Mouse (Mus musculus) forebrain, embryonic 15.5 days (tissue): ENCODE data around the gene Ryk. TPM values are rescaled to one million over a fixed set of nuclear protein-coding genes. Genes with fewer than 3 reads are reported as not detected.
A peak's percentile ranks its signal among the peaks of the same experiment; 100 is the strongest.

Experiments used
- ATAC-seq: fragments of 200-750 bp; cut with Nextera tagmentation; replicated peaks from 2 replicates; pipeline ENCODE4 v1.8.0; 2017; ENCODE audit warnings: mild to moderate bottlenecking, moderate TSS enrichment, moderate library complexity
- H3K27ac ChIP-seq: fragments of 300-500 bp; sonication (generic); replicated peaks from 2 replicates; pipeline ENCODE4 v1.5.1; 2015; ENCODE audit warnings: mild to moderate bottlenecking, inconsistent platforms
- H3K27me3 ChIP-seq: fragments of 300-500 bp; sonication (generic); 2 replicates; pipeline ENCODE4 v1.6.1; 2015; ENCODE audit warnings: inconsistent platforms
- H3K36me3 ChIP-seq: fragments of 300-500 bp; sonication (generic); 2 replicates; pipeline ENCODE4 v1.6.1; 2015; ENCODE audit warnings: mild to moderate bottlenecking, inconsistent platforms
- H3K4me1 ChIP-seq: fragments of 300-500 bp; sonication (generic); 2 replicates; pipeline ENCODE4 v1.6.1; 2015; ENCODE audit warnings: inconsistent platforms
- H3K4me2 ChIP-seq: fragments of 300-500 bp; sonication (generic); replicated peaks from 2 replicates; pipeline ENCODE4 v1.6.1; 2015; ENCODE audit warnings: mild to moderate bottlenecking, inconsistent platforms
- H3K4me3 ChIP-seq: fragments of 300-500 bp; sonication (generic); 2 replicates; pipeline ENCODE4 v1.5.1; 2015; ENCODE audit warnings: mild to moderate bottlenecking, inconsistent platforms
- H3K9ac ChIP-seq: fragments of 300-500 bp; sonication (generic); replicated peaks from 2 replicates; pipeline ENCODE4 v1.6.1; 2015; ENCODE audit warnings: mild to moderate bottlenecking, inconsistent platforms
- H3K9me3 ChIP-seq: fragments of 300-500 bp; sonication (generic); 2 replicates; pipeline ENCODE4 v1.6.1; 2016; ENCODE audit warnings: inconsistent platforms
- WGBS: fragments of 180-500 bp; shearing (Covaris S2); methylation state at CpG from one replicate; pipeline ENCODE4 v1.1.7; 2015; ENCODE audit warnings: mixed read lengths; 5-methylcytosine and 5-hydroxymethylcytosine counted together
- polyA plus RNA-seq: library from polyadenylated mRNA; unstranded; fragments of >200 nt; fragmentation: Nextera tagmentation; extraction: Ambion mirVana; gene quantifications from 2 replicates; pipeline ENCODE4 v1.2.1, GENCODE M21; 2015

Ryk gene
- polyA plus RNA-seq, 1 experiment from 2014 or later: 13.9 TPM

GRCm38 (mm10) chr9:102860802-102861469 lies 26.2 kb downstream of the Ryk start:
- WGBS: 71% methylated on average over 7 of the region's 7 CpGs
- H3K27me3 ChIP-seq: no peaks in the 10 kb centered on the region
- H3K4me3 ChIP-seq: no peak overlapping the region
- no peaks in the 10 kb centered on the region for H3K36me3 ChIP-seq
- H3K27ac ChIP-seq: no peak overlapping the region
- H3K9ac ChIP-seq: no peak overlapping the region
- no peak overlapping the region for H3K4me2 ChIP-seq
- H3K9me3 ChIP-seq: no peaks in the 10 kb centered on the region
- ATAC-seq: no peak
- H3K4me1 ChIP-seq: peaks cover 38% of the 10 kb centered on the region

GRCm38 (mm10) chr9:102861789-102862188 lies 27.1 kb downstream of the Ryk start:
- Histone ChIP-seq H3K4me3 (no peak overlapping the region), H3K36me3 (no peaks in the 10 kb centered on the region), H3K4me2 (no peak overlapping the region), H3K9me3 (no peaks in the 10 kb centered on the region), H3K9ac (no peak overlapping the region), H3K27me3 (no peaks in the 10 kb centered on the region), H3K27ac (no peak overlapping the region), H3K4me1 (peaks cover 38% of the 10 kb centered on the region)
- ATAC-seq: no peak
- 86% methylated on average over 7 of the region's 7 CpGs for WGBS

GRCm38 (mm10) chr9:102862260-102862659 lies 27.5 kb downstream of the Ryk start:
- H3K9ac ChIP-seq: no peak overlapping the region
- no peak overlapping the region for H3K4me3 ChIP-seq
- H3K4me1 ChIP-seq: peaks cover 38% of the 10 kb centered on the region
- WGBS: 71% methylated on average over 3 of the region's 3 CpGs
- H3K9me3 ChIP-seq: no peaks in the 10 kb centered on the region
- H3K4me2 ChIP-seq: no peak overlapping the region
- H3K36me3 ChIP-seq: no peaks in the 10 kb centered on the region
- no peak for ATAC-seq
- H3K27ac ChIP-seq: no peak overlapping the region
- no peaks in the 10 kb centered on the region for H3K27me3 ChIP-seq

GRCm38 (mm10) chr9:102863876-102864545 lies 29.3 kb downstream of the Ryk start:
- H3K4me1 ChIP-seq: peaks cover 42% of the 10 kb centered on the region
- peak overlapping the region; percentile 53 for H3K27ac ChIP-seq
- H3K9me3 ChIP-seq: no peaks in the 10 kb centered on the region
- WGBS: 16% methylated on average over 14 of the region's 14 CpGs
- no peak overlapping the region for H3K9ac ChIP-seq
- H3K27me3 ChIP-seq: no peaks in the 10 kb centered on the region
- H3K36me3 ChIP-seq: peaks cover 7% of the 10 kb centered on the region
- ATAC-seq: peak; percentile 55; the same call in 1 of the 2 replicates
- H3K4me3 ChIP-seq: no peak overlapping the region
- H3K4me2 ChIP-seq: no peak overlapping the region

- Histone ChIP-seq H3K9me3 (no peaks in the 10 kb centered on the region), H3K4me2 (no peak overlapping the region), H3K27ac (no peak overlapping the region), H3K9ac (no peak overlapping the region), H3K4me1 (peaks cover 42% of the 10 kb centered on the region), H3K27me3 (no peaks in the 10 kb centered on the region), H3K4me3 (no peak overlapping the region), H3K36me3 (peaks cover 7% of the 10 kb centered on the region)
- no peak for ATAC-seq
- 43% methylated on average over 8 of the region's 8 CpGs for WGBS
Measured at GRCm38 (mm10) chr9:102864931-102865330, 30.2 kb downstream of the Ryk start.

- 81% methylated on average over 12 of the region's 12 CpGs for WGBS
- Histone ChIP-seq H3K27me3 (no peaks in the 10 kb centered on the region), H3K27ac (no peak overlapping the region), H3K4me1 (peaks cover 37% of the 10 kb centered on the region), H3K4me2 (no peak overlapping the region), H3K36me3 (peaks cover 11% of the 10 kb centered on the region), H3K9ac (no peak overlapping the region), H3K4me3 (no peak overlapping the region), H3K9me3 (no peaks in the 10 kb centered on the region)
- ATAC-seq: 0 out of 2 replicates have a peak, but pooled peaks have one; percentile 37
Measured at GRCm38 (mm10) chr9:102865946-102866737, 31.4 kb downstream of the Ryk start.

GRCm38 (mm10) chr9:102866893-102867292 lies 32.2 kb downstream of the Ryk start:
- Histone ChIP-seq H3K36me3 (peaks cover 18% of the 10 kb centered on the region), H3K4me1 (peaks cover 31% of the 10 kb centered on the region), H3K4me2 (no peak overlapping the region), H3K27ac (no peak overlapping the region), H3K9me3 (no peaks in the 10 kb centered on the region), H3K4me3 (no peak overlapping the region), H3K27me3 (no peaks in the 10 kb centered on the region), H3K9ac (no peak overlapping the region)
- peak; percentile 24; the same call in 1 of the 2 replicates for ATAC-seq
- 14% methylated on average over 4 of the region's 4 CpGs for WGBS

GRCm38 (mm10) chr9:102867516-102867915 lies 32.8 kb downstream of the Ryk start:
- WGBS: 88% methylated on average over 4 of the region's 4 CpGs
- no peak overlapping the region for H3K9ac ChIP-seq
- H3K27ac ChIP-seq: no peak overlapping the region
- H3K9me3 ChIP-seq: no peaks in the 10 kb centered on the region
- ATAC-seq: no peak
- H3K27me3 ChIP-seq: no peaks in the 10 kb centered on the region
- H3K4me1 ChIP-seq: peaks cover 29% of the 10 kb centered on the region
- no peak overlapping the region for H3K4me3 ChIP-seq
- H3K36me3 ChIP-seq: peaks cover 24% of the 10 kb centered on the region
- H3K4me2 ChIP-seq: no peak overlapping the region

- H3K9ac ChIP-seq: no peak overlapping the region
- peaks cover 25% of the 10 kb centered on the region for H3K4me1 ChIP-seq
- no peaks in the 10 kb centered on the region for H3K27me3 ChIP-seq
- ATAC-seq: no peak
- H3K4me2 ChIP-seq: no peak overlapping the region
- H3K4me3 ChIP-seq: no peak overlapping the region
- 82% methylated on average over 7 of the region's 7 CpGs for WGBS
- H3K27ac ChIP-seq: no peak overlapping the region
- H3K9me3 ChIP-seq: no peaks in the 10 kb centered on the region
- H3K36me3 ChIP-seq: peaks cover 27% of the 10 kb centered on the region
Measured at GRCm38 (mm10) chr9:102868451-102868850, 33.7 kb downstream of the Ryk start.

GRCm38 (mm10) chr9:102876054-102876690 lies 41.5 kb downstream of the Ryk start:
- Histone ChIP-seq H3K27me3 (no peaks in the 10 kb centered on the region), H3K9ac (no peak overlapping the region), H3K4me3 (no peak overlapping the region), H3K4me1 (no peaks in the 10 kb centered on the region), H3K9me3 (no peaks in the 10 kb centered on the region), H3K4me2 (no peak overlapping the region), H3K27ac (no peak overlapping the region), H3K36me3 (peaks cover 44% of the 10 kb centered on the region)
- 92% methylated on average over 7 of the region's 7 CpGs for WGBS
- ATAC-seq: no peak

- Histone ChIP-seq H3K27me3 (no peaks in the 10 kb centered on the region), H3K9ac (no peak overlapping the region), H3K4me1 (no peaks in the 10 kb centered on the region), H3K4me3 (no peak overlapping the region), H3K4me2 (no peak overlapping the region), H3K36me3 (peaks cover 28% of the 10 kb centered on the region; the same call in 1 of the 2 replicates), H3K27ac (no peak overlapping the region), H3K9me3 (no peaks in the 10 kb centered on the region)
- WGBS: 67% methylated on average over 9 of the region's 9 CpGs
- ATAC-seq: no peak
Measured at GRCm38 (mm10) chr9:102877916-102878315, 43.2 kb downstream of the Ryk start.

- no peak overlapping the region for H3K4me2 ChIP-seq
- ATAC-seq: no peak
- no peak overlapping the region for H3K9ac ChIP-seq
- WGBS: 60% methylated on average over 8 of the region's 8 CpGs
- H3K27me3 ChIP-seq: no peaks in the 10 kb centered on the region
- no peak overlapping the region for H3K4me3 ChIP-seq
- H3K27ac ChIP-seq: no peak overlapping the region
- H3K4me1 ChIP-seq: no peaks in the 10 kb centered on the region
- peaks cover 31% of the 10 kb centered on the region for H3K36me3 ChIP-seq
- H3K9me3 ChIP-seq: no peaks in the 10 kb centered on the region
Measured at GRCm38 (mm10) chr9:102879545-102879944, 44.8 kb downstream of the Ryk start.
